Mouse (Mus musculus) kidney, adult 2 months (tissue): ENCODE data around the gene Pdpn. TPM values are rescaled to one million over a fixed set of nuclear protein-coding genes. Genes with fewer than 3 reads are reported as not detected.
A peak's percentile ranks its signal among the peaks of the same experiment; 100 is the strongest.

Source experiments
- DNase-seq: peaks from one replicate; pipeline ENCODE4 v3.0.0; 2021
- H3K27ac ChIP-seq: fragments of 200-500 bp; 2 replicates; pipeline ENCODE4 v1.5.1; 2012; ENCODE audit warnings: low read depth, low read length, control low read depth, inconsistent platforms; ENCODE audit not compliant: insufficient read depth
- H3K27me3 ChIP-seq: fragments of 200-500 bp; replicated peaks from 2 replicates; pipeline ENCODE4 v1.6.1; 2012; ENCODE audit warnings: mild to moderate bottlenecking, moderate library complexity, low read length, inconsistent platforms; ENCODE audit not compliant: control insufficient read depth, insufficient read depth
- H3K36me3 ChIP-seq: fragments of 200-500 bp; 2 replicates; pipeline ENCODE4 v1.6.1; 2012; ENCODE audit warnings: mild to moderate bottlenecking, moderate library complexity, low read length, inconsistent platforms; ENCODE audit not compliant: control insufficient read depth, insufficient read depth
- H3K4me1 ChIP-seq: fragments of 200-500 bp; 2 replicates; pipeline ENCODE4 v1.6.1; 2011; ENCODE audit warnings: low read length; ENCODE audit not compliant: control insufficient read depth, insufficient read depth
- H3K4me3 ChIP-seq: fragments of 200-500 bp; 2 replicates; pipeline ENCODE4 v1.5.1; 2011; ENCODE audit warnings: mild to moderate bottlenecking, low read depth, low read length, control low read depth; ENCODE audit not compliant: insufficient read depth
- CTCF ChIP-seq: fragments of 200-500 bp; conservative IDR thresholded peaks from 2 replicates; pipeline ENCODE4 v1.5.1; 2011; ENCODE audit warnings: low read depth, mild to moderate bottlenecking, control low read depth, low read length, moderate library complexity, mixed read lengths; ENCODE audit not compliant: insufficient read depth, insufficient read length
- POLR2A ChIP-seq: fragments of 200-500 bp; IDR thresholded peaks from one replicate; pipeline ENCODE4 v1.6.1; 2011; ENCODE audit warnings: low read depth, low read length, control low read depth
- WGBS: fragments of 180-500 bp; shearing (Covaris S2); methylation state at CpG from one replicate; pipeline ENCODE4 v1.1.7; 2018; 5-methylcytosine and 5-hydroxymethylcytosine counted together
- polyA plus RNA-seq: library from polyadenylated mRNA; depleted of rRNA; stranded (reverse); fragments of >200 nt; gene quantifications from 2 replicates; pipeline ENCODE4 v1.2.3, GENCODE M21; 2012

Gene Pdpn
- polyA plus RNA-seq, 1 experiment = 4.5 TPM

DNA sequence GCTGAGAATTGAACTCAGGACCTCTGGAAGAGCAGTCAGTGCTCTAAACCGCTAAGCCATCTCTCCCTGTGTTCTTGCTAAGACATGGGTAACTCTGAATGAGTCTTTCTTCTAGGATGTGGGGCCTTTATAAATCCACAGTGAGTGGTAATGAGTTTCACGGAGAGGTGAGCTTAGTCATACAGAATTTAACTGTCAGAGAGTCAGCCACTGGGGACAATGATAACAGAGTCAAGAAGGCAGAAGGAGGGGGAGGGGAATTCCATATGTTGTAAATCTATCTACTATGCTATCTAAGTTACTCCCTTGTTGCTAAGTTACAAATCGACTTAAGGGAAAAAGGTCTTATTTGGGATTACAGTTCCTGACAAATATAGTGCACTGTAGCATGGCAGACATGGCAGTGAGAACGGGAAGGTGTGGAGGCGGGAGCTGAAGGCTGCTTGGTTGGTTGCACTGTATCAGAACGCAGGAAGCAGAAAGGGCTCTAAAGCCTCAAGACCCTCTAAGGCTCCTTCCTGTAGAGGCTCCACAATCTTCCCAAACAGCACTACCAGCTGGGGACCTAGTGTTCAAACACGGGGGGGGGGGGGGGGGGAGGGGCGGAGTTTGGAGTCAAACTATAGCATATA is 39.5 kb downstream of the Pdpn start:
- DNase-seq = no peak
- Histone ChIP-seq H3K4me3 (no peak overlapping the region), H3K27ac (no peak overlapping the region), H3K36me3 (no peaks in the 10 kb centered on the region), H3K27me3 (no peaks in the 10 kb centered on the region), H3K4me1 (no peaks in the 10 kb centered on the region)
- TF ChIP-seq POLR2A (no peak), CTCF (no peak)
- WGBS = 31% methylated on average over 8 of the region's 8 CpGs

DNA sequence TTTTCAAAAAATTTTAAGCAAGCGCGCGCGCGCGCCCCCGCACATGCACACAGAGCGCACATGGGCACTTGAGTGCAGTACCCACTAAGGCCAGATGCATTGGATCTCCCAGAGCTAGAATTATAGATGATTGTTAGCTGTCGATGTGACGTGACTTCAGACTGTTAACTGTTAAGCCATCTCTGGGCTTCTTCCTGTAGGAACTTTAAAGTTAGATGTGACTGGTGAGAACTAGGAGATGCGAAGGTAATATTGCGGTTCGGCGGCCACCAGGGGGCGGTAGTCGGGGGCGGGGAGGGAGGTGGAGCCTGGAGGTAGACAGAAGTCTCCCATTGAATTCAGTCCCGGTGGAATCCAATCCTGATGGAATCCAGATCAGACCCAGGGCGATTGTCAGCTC is 40.8 kb downstream of the Pdpn start:
- H3K27me3 ChIP-seq = no peaks in the 10 kb centered on the region
- H3K4me1 ChIP-seq = no peaks in the 10 kb centered on the region
- H3K36me3 ChIP-seq = no peaks in the 10 kb centered on the region
- no peak overlapping the region for H3K27ac ChIP-seq
- DNase-seq = peak; percentile 9
- H3K4me3 ChIP-seq = no peak overlapping the region
- 36% methylated on average over 19 of the region's 19 CpGs for WGBS
- TF ChIP-seq POLR2A (no peak), CTCF (peak; percentile 48)

- Histone ChIP-seq H3K4me1 (no peaks in the 10 kb centered on the region), H3K4me3 (no peak overlapping the region), H3K27me3 (no peaks in the 10 kb centered on the region), H3K36me3 (no peaks in the 10 kb centered on the region), H3K27ac (no peak overlapping the region)
- TF ChIP-seq POLR2A = no peak
- no peak for TF ChIP-seq CTCF
- no peak for DNase-seq
- 28% methylated on average over 6 of the region's 6 CpGs for WGBS
Observed at GRCm38 (mm10) chr4:143257971-143258370, 41.4 kb downstream of the Pdpn start.

GRCm38 (mm10) chr4:143255541-143255940 is 43.8 kb downstream of the Pdpn start:
- 58% methylated on average over 8 of the region's 8 CpGs for WGBS
- Histone ChIP-seq H3K4me1 (no peaks in the 10 kb centered on the region), H3K36me3 (no peaks in the 10 kb centered on the region), H3K4me3 (no peak overlapping the region), H3K27me3 (no peaks in the 10 kb centered on the region), H3K27ac (no peak overlapping the region)
- no peak for TF ChIP-seq CTCF
- no peak for TF ChIP-seq POLR2A
- DNase-seq = peak; percentile 3

GRCm38 (mm10) chr4:143253356-143253755 is 46.0 kb downstream of the Pdpn start:
- Histone ChIP-seq H3K27me3 (no peaks in the 10 kb centered on the region; the same call in 1 of the 2 replicates), H3K4me1 (no peaks in the 10 kb centered on the region), H3K4me3 (no peak overlapping the region), H3K36me3 (no peaks in the 10 kb centered on the region), H3K27ac (no peak overlapping the region)
- 83% methylated on average over 1 of the region's 1 CpGs for WGBS
- no peak for TF ChIP-seq POLR2A
- no peak for TF ChIP-seq CTCF
- DNase-seq = no peak

GRCm38 (mm10) chr4:143248050-143248449 is 51.3 kb downstream of the Pdpn start:
- Histone ChIP-seq H3K36me3 (no peaks in the 10 kb centered on the region), H3K27me3 (no peaks in the 10 kb centered on the region; the same call in 1 of the 2 replicates), H3K27ac (no peak overlapping the region), H3K4me1 (no peaks in the 10 kb centered on the region), H3K4me3 (no peak overlapping the region)
- WGBS = 75% methylated on average over 5 of the region's 5 CpGs
- DNase-seq = peak; percentile 15
- TF ChIP-seq CTCF (peak; percentile 50), POLR2A (no peak)

DNA sequence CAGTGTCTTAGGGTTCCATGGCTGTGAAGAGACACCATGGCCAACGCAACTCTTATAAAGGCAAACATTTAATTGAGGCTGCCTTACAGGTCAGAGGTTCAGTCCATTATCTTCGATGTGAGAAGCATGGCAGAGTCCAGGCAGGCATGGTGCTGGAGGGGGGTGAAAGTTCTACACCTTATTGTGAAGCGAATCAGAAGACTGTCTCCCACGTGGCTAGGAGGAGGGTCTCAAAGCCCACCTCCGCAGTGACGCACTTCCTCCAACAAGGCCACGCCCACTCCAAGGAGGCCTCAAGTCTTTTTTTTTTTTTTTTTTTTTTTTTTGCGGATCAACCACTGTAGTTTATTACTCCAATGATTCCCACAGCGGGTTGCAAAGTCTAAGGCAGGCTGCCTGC is 58.1 kb downstream of the Pdpn start:
- no peak for DNase-seq
- Histone ChIP-seq H3K27ac (no peak overlapping the region), H3K4me3 (no peak overlapping the region), H3K27me3 (no peaks in the 10 kb centered on the region), H3K36me3 (no peaks in the 10 kb centered on the region), H3K4me1 (no peaks in the 10 kb centered on the region; the same call in 1 of the 2 replicates)
- TF ChIP-seq POLR2A = no peak
- TF ChIP-seq CTCF = no peak
- WGBS = 77% methylated on average over 9 of the region's 9 CpGs

DNA sequence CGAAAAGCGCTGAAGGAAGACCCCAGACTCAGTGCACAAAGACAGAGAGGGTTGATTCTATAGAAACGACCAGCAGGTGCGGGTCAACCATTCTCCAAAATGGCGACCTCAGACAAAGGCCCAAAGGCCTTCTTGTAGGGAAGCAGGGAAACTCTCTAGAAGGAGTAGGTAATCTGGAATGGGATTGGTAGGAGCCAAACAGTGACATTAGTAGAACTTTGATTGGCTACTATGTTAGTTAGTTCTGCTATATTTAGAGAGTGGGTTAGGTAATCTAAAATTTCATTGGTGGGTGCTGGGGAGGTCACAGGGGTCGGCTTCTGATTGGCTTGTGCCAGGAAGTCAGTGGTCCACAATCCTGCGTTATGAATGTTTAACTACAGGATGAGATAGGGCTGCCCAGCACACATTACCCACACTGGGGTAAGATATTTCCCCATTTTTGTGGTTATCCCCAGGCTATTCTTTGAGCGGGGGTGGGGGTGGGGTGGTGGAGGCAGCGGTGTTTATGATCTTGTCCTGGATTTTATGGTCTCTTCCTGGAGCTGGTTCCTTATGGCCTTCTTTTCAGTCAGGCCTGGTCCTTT is 59.7 kb downstream of the Pdpn start:
- Histone ChIP-seq H3K36me3 (no peaks in the 10 kb centered on the region), H3K4me1 (no peaks in the 10 kb centered on the region; the same call in 1 of the 2 replicates), H3K4me3 (no peak overlapping the region), H3K27me3 (no peaks in the 10 kb centered on the region), H3K27ac (no peak overlapping the region)
- DNase-seq = no peak
- WGBS = 89% methylated on average over 9 of the region's 9 CpGs
- TF ChIP-seq POLR2A = no peak
- no peak for TF ChIP-seq CTCF
